Mouse (Mus musculus) neural tube, embryonic 10.5 days (tissue): ENCODE data around the gene Olfr346.

ENCODE experiments used
- DNase-seq: peaks from one replicate; pipeline ENCODE4 v3.0.0-alpha.2; 2017; ENCODE audit warnings: low spot score; ENCODE audit errors: extremely low spot score

The Olfr346 gene

DNA sequence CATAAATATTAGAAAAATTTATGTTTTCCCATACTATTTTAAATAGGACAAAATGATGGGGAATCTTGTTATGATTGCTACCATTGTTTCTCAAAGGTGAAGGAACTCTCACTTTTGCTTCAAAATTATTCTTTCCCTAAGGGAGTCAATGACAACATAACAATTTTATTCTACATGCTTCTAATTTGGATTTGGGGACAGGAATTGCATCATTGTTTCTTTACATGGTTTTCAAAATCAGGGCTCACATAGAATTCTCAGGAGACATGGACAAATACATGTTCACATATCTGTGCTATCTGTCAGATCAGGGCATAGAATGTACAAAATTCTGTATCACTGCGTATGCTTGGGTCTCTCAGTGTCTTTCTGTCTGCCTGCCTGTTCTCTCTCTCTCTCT is at the start of gene Olfr346:
Gene Olfr346, plus strand, starts transcription at position 301 of the 400 bp plus-strand sequence.
- DNase-seq, result no peak

DNA sequence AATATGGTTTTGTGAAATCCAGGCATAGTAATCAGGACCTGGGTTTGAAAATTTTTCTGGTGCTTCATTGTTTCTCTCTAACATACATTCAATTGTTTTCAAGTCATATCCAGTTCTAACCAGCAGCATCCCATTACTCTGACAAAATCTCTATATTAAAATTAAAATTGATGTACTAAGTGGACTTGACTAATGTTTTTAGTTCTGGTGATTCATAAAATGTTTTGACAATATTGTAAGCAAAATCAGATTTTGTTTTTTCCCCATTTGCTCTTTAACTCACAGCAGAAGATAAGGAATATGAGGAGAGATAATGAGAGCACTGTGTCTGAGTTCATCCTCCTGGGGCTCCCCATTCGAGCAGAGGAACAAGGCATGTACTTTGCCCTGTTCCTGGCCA is 45.8 kb upstream of the Olfr346 start, which contains the start of gene Olfr345:
Gene Olfr345, plus strand, starts transcription at position 301 of the 400 bp plus-strand sequence.
- no peak for DNase-seq

DNA sequence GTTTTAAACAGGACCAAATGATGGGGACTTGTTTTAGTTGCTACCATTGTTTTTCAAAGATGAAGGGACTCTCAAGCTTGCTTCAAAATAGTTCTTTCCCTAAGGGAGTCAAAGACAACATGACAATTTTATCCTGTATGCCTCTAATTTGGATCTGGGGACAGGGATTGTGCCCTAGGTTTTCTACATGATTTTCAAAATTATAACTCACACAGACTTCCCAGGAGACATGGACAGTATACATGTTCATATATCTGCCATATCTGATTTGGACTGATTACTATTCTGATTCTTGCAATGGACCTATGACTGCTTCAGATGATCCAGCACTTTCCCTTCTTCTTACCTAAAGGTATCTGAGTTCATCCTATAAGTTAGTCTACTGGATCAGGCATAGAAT is 46.0 kb downstream of the Olfr346 start, which contains the start of gene Olfr347:
Gene Olfr347, plus strand, starts transcription at position 301 of the 400 bp plus-strand sequence.
- no peak for DNase-seq

DNA sequence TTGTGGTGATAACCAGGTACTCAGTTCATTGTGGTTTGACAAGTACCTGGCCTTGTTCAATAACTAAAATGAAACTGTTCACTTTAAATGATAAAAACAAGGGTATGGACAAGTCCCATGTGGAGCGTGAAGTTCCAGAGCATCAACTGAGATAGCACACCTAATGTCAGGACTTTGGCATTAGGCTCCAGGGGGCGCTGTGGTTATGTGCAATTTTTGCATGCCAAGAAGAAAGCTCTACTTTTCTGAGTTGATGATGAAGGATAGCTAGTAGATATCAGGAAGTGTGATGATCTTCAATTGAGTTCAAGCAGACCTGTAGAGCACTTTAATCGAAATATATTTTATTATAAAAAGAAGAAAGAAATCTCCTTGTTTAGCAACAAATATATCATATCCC is 50.6 kb downstream of the Olfr346 start:
- no peak for DNase-seq
